Mouse (Mus musculus) kidney, adult 2 months (tissue): ENCODE data around the gene Cnpy1.

ENCODE experiments used
- CTCF ChIP-seq: fragments of 200-500 bp; conservative IDR thresholded peaks from 2 replicates; pipeline ENCODE4 v1.5.1; 2011; ENCODE audit warnings: low read depth, mild to moderate bottlenecking, control low read depth, low read length, moderate library complexity, mixed read lengths; ENCODE audit not compliant: insufficient read depth, insufficient read length
- POLR2A ChIP-seq: fragments of 200-500 bp; IDR thresholded peaks from one replicate; pipeline ENCODE4 v1.6.1; 2011; ENCODE audit warnings: low read depth, low read length, control low read depth

DNA sequence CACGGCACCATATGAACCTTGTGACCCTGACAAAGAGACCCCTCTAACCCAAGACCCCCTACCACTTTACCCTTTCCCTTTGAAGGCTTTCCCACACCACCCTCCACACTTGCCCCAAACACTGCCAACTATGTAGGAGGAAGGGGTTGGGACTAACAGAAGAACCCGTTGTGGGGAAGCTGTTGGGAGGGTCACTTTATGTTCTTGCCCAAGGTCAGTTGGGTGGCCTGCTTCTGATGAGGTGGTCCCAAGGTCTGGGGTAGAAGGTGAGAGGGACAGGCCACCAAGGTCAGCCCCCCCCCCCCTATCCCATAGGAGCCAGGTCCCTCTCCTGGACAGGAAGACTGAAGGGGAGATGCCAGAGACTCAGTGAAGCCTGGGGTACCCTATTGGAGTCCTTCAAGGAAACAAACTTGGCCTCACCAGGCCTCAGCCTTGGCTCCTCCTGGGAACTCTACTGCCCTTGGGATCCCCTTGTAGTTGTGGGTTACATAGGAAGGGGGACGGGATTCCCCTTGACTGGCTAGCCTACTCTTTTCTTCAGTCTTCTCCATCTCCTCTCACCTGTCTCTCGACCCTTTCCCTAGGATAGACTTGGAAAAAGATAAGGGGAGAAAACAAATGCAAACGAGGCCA is 76.3 kb downstream of the Cnpy1 start:
- TF ChIP-seq CTCF (no peak), POLR2A (no peak)
